Mouse (Mus musculus): ENCODE data around the gene Cox8a. TPM values are rescaled to one million over a fixed set of nuclear protein-coding genes. Genes with fewer than 3 reads are reported as not detected.

The Cox8a gene
- polyA plus RNA-seq, 1 experiment from 2014 or later, result 1,294 TPM

DNA sequence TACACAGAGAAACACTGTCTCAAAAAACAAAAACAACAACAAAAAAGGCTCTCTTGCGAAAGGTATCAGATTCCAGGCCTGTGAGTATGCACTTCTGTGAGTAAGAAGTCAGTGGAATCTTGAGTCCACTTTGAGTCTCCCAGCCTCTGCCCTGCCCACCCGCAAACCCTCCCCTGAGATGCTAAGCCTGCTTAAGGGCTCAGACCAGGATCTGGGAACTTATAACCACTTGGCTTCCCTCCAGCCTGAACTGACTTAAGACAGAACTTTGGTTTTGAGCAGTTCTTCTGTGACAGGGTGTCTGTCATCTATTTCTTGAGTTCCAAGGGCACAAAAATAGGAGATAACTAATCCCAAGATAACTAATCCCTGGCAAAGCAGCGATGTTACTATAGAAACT is 4.4 kb downstream of the Cox8a start:
- Histone ChIP-seq H3K27ac (no peak overlapping the region), H3K4me3 (no peak overlapping the region), H3K4me1 (peaks cover 28% of the 10 kb centered on the region), H3K36me3 (peaks cover 49% of the 10 kb centered on the region), H3K9me3 (no peaks in the 10 kb centered on the region), H3K27me3 (ENCODE audit: insufficient read depth, poor library complexity, severe bottlenecking) (no peaks in the 10 kb centered on the region)
- DNase-seq (ENCODE audit: low spot score), result no peak
- WGBS, result 92% methylated on average over 3 of the region's 3 CpGs

DNA sequence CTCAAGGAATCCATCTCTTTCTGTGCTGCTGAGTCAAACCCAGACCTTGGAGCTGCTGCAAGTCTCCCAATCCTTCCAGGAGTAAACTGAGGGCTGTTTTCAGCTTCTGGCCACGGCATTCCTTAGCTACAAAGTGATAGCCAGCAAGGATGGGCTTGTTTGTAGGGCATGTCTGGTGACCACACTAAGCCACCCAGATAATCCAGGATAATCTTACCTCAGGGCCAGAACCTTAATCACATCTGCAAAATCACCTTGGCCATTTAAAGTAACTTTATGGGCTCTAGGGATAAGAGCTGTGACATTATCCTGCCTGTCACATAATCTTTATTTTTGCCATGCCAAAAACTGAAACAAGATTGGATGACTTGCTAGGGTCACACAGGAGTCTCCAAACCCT is 5.2 kb downstream of the Cox8a start:
- Histone ChIP-seq H3K4me1 (peaks cover 26% of the 10 kb centered on the region), H3K36me3 (peaks cover 49% of the 10 kb centered on the region), H3K27me3 (ENCODE audit: insufficient read depth, poor library complexity, severe bottlenecking) (no peaks in the 10 kb centered on the region), H3K27ac (no peak overlapping the region), H3K4me3 (no peak overlapping the region), H3K9me3 (no peaks in the 10 kb centered on the region)
- WGBS, result 79% methylated on average over 1 of the region's 1 CpGs
- no peak for DNase-seq (ENCODE audit: low spot score)

DNA sequence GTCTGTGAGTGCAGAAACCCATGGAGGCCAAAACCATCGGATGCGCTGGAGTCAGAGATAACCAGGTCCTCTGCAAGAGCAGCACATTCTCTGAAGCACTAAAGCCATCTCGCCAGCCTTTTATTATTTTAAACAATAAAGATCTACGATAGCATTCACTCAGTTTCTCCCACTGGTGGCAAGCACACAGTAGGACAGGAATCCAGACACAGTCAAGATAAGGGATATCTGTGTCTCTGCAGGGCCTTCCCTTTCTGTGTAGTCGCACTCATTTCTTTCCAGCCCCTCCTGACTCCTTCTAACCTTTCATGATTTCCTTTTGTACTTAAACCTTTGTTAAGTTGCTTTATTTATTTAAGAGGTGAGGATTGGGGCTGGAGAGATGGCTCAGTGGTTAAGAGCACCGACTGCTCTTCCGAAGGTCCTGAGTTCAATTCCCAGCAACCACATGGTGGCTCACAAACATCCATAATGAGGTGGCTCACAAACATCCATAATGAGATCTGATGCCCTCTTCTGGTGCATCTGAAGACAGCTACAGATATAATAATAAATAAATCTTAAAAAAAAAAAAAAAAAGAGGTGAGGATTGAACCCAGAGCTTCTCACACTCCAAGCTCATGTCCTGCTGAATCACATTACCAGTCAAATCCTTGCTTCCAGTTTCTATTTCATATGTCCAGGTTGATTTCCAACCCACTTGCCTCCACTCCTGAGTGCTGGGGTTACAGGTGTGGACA is 7.3 kb downstream of the Cox8a start:
- Histone ChIP-seq H3K9me3 (no peaks in the 10 kb centered on the region), H3K4me1 (peaks cover 22% of the 10 kb centered on the region), H3K27ac (no peak overlapping the region), H3K27me3 (ENCODE audit: insufficient read depth, poor library complexity, severe bottlenecking) (no peaks in the 10 kb centered on the region), H3K36me3 (peaks cover 37% of the 10 kb centered on the region), H3K4me3 (no peak overlapping the region)
- 88% methylated on average over 7 of the region's 7 CpGs for WGBS
- no peak for DNase-seq (ENCODE audit: low spot score)

DNA sequence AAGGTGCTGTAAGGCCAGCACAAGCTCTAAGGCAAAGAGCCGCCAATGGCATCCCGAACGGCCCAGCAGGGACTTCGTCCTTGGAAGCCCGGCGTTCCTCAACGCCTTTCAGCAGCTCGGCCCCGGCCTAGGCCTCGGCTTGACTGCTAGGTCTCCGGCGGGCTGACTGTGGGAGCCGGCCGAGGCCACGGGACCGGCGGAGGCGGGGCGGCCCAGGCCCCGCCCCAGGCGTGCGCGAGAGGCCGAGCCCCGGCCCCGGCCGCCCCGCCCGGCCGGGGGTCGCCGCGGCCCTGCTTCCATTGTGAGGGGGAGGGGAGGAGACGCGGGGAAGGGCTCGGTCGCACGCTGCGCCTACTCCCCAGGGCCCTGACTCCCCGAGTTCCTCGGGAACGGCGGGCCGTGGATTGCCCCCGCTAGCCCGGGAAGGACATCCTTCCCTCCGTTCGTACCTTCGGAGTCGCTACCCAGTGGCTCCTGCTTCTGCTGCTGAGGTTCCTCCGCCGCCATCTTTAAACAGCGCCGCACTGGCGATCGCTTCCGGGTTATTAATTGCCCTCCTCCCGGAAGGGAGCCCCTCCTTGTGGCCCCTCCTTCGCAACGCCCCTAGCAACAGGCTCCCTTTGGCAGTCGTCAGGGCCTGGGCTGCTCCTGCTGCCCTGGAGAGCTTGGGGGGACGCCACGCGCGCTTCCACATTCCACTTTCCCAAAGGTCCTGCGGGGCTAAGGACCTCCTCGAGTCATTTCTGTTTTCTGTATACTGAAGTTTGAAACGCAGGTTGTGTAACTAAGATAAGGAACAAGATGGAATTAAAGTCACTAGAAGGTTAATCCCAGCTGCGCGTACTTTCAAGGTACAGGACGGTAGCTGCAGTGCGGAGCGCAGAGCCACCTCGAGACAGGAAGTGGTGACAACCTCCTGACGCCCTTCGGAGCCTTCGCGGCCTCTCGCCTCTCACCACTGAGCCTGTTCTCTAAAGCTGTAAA is 11.4 kb downstream of the Cox8a start, which contains the start of gene Otub1:
Gene Otub1, minus strand, starts transcription at position 564 of the 984 bp plus-strand sequence.
- Histone ChIP-seq H3K36me3 (peaks cover 34% of the 10 kb centered on the region), H3K27me3 (ENCODE audit: insufficient read depth, poor library complexity, severe bottlenecking) (no peaks in the 10 kb centered on the region), H3K27ac (peak within 1 kb of the TSS; percentile 98), H3K4me1 (peaks cover 39% of the 10 kb centered on the region), H3K4me3 (peak within 1 kb of the TSS; percentile 91), H3K9me3 (no peaks in the 10 kb centered on the region)
- DNase-seq (ENCODE audit: low spot score), result peak; percentile 98
- WGBS, result under 1% methylated on average over 75 of the region's 79 CpGs

DNA sequence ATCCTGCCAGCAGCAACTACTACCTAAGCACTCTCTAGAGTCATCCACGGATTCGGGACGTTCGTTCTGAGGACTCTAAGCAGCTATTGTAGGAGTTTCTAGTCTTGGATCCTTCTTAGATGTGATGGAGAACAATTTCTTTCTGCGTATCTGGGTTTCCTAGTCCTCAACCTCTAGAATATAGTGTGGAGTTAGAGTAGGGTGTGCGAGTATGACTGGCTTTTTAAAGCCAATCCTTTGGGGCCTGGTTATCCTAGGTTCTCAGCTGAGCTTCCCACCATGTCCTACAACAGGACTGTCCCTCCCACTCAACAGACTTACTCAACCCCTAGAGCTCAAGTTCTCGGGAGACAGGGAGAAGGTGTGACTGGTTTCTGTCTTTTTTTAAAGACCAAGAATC is 12.1 kb downstream of the Cox8a start:
- Histone ChIP-seq H3K36me3 (peaks cover 41% of the 10 kb centered on the region), H3K4me1 (peaks cover 39% of the 10 kb centered on the region), H3K27ac (peak overlapping the region; percentile 98), H3K9me3 (no peaks in the 10 kb centered on the region), H3K4me3 (peak overlapping the region; percentile 91), H3K27me3 (ENCODE audit: insufficient read depth, poor library complexity, severe bottlenecking) (no peaks in the 10 kb centered on the region)
- 36% methylated on average over 7 of the region's 7 CpGs for WGBS
- no peak for DNase-seq (ENCODE audit: low spot score)

DNA sequence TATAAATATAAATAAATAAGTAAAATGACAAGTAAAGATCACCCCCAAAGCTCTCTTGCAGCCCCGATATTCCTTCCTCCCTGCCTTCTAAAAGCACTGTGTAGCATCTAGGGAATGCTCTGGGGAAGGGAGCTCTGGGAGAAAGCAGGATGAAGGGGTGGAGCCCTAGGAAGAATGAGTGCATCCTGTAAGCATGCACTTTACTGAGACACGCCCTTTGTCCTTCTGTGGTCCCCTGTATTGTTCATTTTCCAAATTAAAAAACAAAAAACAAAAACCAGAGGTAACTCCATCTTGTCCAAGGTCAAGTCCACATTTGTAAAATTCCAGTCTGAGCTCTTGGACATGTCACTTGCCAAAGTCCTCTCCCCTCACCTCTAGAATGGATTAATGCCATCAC is 12.5 kb downstream of the Cox8a start:
- Histone ChIP-seq H3K4me3 (peak overlapping the region; percentile 91), H3K27ac (peak overlapping the region; percentile 98)
- no peak for DNase-seq (ENCODE audit: low spot score)

DNA sequence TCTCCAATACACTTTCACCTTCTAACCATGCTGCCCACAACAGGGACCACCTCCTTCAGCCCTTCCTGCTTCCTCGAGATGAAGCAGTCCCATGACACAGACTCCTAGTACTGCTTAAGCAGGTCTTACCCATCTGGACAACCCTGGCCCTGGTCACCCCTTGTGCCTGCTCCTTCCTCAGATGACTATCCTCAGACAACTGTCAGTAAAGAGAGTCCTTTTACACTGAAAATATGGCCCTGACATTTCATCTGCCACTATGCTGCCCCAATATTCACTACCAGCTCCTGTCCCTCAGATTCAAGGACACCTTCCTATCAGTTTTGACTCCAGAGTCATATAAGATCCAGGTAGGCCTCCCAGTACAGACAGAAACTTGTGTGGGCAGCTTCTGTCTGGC is 17.0 kb downstream of the Cox8a start:
- Histone ChIP-seq H3K9me3 (no peaks in the 10 kb centered on the region), H3K4me1 (peaks cover 60% of the 10 kb centered on the region), H3K4me3 (no peak overlapping the region), H3K27ac (no peak overlapping the region), H3K36me3 (peaks cover 68% of the 10 kb centered on the region), H3K27me3 (ENCODE audit: insufficient read depth, poor library complexity, severe bottlenecking) (0 out of 2 replicates have a peak, but pooled peaks cover 2% of the 10 kb centered on the region)
- DNase-seq (ENCODE audit: low spot score), result no peak
- 42% methylated on average over 1 of the region's 1 CpGs for WGBS

More for the DNA sequence above, 12.5 kb downstream of the Cox8a start:
- Histone ChIP-seq H3K36me3 (peaks cover 44% of the 10 kb centered on the region), H3K27me3 (ENCODE audit: insufficient read depth, poor library complexity, severe bottlenecking) (no peaks in the 10 kb centered on the region), H3K9me3 (no peaks in the 10 kb centered on the region), H3K4me1 (peaks cover 39% of the 10 kb centered on the region)
- WGBS, result 56% methylated on average over 2 of the region's 2 CpGs

DNA sequence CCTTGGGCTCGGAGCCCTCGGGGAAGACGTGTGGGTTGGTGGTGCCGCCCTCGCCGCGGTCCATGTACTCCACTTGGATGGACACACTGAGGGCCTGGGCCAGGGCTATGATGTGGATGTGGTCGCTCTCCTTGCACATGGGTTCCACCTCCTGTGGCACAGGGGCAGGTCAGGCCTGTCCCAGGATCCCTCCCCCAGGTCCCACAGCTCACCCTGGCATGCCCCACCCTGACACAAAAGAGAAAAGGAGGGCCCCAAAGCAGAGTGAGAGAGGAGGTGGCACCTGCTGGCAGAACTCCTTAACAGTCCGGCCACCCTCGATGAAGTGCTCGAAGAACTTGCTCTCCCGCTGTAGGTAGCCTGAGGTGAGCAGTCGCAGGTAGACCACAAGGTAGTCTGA is 18.3 kb downstream of the Cox8a start:
- H3K9me3 ChIP-seq, result no peaks in the 10 kb centered on the region
- H3K27ac ChIP-seq, result no peak overlapping the region
- peaks cover 47% of the 10 kb centered on the region for H3K4me1 ChIP-seq
- peaks cover 9% of the 10 kb centered on the region; the same call in 1 of the 2 replicates for H3K27me3 ChIP-seq (ENCODE audit: insufficient read depth, poor library complexity, severe bottlenecking)
- no peak for DNase-seq (ENCODE audit: low spot score)
- WGBS, result 92% methylated on average over 13 of the region's 13 CpGs
- H3K4me3 ChIP-seq, result no peak overlapping the region
- peaks cover 65% of the 10 kb centered on the region for H3K36me3 ChIP-seq

DNA sequence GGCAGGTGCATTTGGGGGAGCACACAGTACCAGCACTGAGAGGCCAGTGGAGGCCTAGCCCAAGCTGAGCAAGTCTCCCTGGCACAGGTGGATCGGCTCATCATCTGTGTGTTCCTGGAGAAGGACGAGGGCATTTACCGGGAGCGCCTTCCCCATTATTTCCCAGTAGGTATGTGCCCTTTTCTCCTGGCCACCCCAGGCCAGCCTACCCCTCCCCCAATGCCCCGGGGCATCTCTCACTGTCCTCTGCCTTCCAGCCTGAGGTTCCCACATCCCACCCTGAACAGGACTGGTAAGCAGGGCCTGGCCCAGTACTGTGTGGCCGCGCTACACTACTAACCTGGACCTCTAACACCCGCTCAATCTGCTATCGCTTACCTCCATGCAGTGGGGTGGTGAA is 20.0 kb downstream of the Cox8a start:
- no peak for DNase-seq (ENCODE audit: low spot score)
- WGBS, result 86% methylated on average over 9 of the region's 9 CpGs
- Histone ChIP-seq H3K4me1 (peaks cover 34% of the 10 kb centered on the region), H3K9me3 (no peaks in the 10 kb centered on the region), H3K4me3 (no peak overlapping the region), H3K27ac (no peak overlapping the region), H3K36me3 (peaks cover 49% of the 10 kb centered on the region), H3K27me3 (ENCODE audit: insufficient read depth, poor library complexity, severe bottlenecking) (peaks cover 26% of the 10 kb centered on the region)

DNA sequence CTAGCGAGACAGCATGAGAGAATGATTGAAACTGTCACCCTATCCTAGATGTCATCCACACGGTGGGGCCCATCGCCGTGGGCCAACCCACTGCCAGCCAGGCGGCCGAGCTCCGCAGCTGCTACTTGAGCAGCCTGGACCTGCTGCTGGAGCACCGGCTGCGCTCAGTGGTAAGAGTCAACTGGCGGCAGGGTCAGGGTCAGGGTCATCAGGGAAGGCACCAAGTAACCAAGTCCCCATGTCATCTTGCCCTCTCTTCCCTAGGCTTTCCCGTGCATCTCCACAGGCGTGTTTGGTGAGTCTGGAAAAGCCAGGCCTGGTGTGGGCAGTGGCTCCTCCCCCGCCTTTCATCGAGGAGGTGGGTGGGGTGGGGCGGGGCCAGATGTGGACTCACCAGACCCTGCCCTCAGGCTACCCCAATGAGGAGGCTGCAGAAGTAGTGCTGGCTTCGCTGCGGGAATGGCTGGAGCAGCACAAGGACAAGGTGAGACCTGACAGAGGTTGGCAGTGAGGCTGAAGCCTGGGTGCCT is 20.6 kb downstream of the Cox8a start:
- DNase-seq (ENCODE audit: low spot score), result peak; percentile 87
- WGBS, result 9% methylated on average over 17 of the region's 17 CpGs
- Histone ChIP-seq H3K27me3 (ENCODE audit: insufficient read depth, poor library complexity, severe bottlenecking) (peaks cover 32% of the 10 kb centered on the region), H3K4me1 (peaks cover 31% of the 10 kb centered on the region), H3K4me3 (peak overlapping the region; percentile 29), H3K36me3 (peaks cover 45% of the 10 kb centered on the region), H3K27ac (peak overlapping the region; percentile 37; the same call in 1 of the 2 replicates), H3K9me3 (no peaks in the 10 kb centered on the region)

DNA sequence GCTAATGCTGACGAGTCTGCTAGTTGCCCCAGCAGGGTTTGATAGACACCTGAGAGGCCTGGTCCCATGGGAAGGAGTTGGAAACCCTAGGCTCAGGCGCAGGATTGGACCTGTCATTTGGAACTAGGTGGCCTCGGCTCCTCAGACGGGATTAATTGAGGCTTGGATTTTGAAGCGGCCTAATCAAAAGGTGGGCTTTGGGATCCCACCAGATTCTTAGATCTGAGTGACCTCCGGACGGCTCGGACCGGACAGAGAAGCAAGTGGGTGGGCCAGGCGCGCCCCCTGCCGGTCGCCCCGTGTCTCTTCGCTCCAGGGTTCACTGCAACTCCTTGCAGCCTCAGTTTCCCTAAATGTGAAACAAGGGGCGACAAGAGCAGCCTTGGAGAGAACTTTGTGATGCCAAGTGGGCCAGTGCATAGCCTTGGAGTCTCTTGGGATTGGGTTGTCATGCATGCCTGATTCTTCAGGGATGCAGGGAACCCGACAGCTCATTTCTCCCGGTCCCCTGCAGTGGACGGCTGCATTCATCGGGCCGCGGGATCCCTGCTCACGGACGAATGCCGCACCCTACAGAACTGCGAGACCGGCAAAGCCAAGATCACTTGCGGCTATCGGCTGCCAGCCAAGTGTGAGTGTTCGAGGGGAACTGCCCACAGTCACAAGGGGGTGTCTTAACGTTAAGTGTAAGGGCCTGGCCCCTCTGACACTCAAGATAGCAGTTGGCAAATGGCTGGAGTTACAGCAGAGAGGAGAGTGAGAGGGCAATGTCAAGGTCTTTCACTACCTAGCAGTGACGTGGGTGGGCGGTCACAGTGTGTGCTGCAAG is 21.3 kb downstream of the Cox8a start:
- Histone ChIP-seq H3K27me3 (ENCODE audit: insufficient read depth, poor library complexity, severe bottlenecking) (peaks cover 39% of the 10 kb centered on the region), H3K36me3 (peaks cover 38% of the 10 kb centered on the region), H3K27ac (no peak overlapping the region), H3K4me1 (peaks cover 36% of the 10 kb centered on the region), H3K4me3 (peak overlapping the region; percentile 29; the same call in 1 of the 2 replicates), H3K9me3 (no peaks in the 10 kb centered on the region)
- peak; percentile 86 for DNase-seq (ENCODE audit: low spot score)
- 14% methylated on average over 33 of the region's 33 CpGs for WGBS

DNA sequence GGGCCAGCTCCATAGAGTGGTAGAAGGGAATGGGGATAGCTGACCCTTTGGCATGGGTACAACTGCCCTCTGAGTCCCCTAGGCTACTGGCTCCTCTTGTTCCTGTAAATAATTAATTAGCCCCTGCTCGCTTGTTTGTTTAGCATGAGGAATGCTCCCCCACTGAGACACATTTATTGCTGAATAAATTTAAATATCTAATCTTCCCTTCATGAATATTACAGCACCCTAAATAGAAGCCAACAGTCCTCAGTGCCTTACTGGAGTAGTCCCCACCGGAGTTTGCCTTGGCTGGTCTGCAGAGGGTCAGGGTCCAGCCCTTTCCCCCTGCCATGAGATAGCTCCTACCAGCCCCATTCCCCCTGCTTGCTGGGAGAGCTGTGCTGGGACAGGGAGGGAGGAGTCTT is 24.9 kb downstream of the Cox8a start:
- WGBS, result 59% methylated on average over 2 of the region's 2 CpGs
- Histone ChIP-seq H3K9me3 (no peaks in the 10 kb centered on the region), H3K36me3 (peaks cover 3% of the 10 kb centered on the region), H3K27ac (no peak overlapping the region), H3K4me3 (no peak overlapping the region), H3K4me1 (peaks cover 37% of the 10 kb centered on the region), H3K27me3 (ENCODE audit: insufficient read depth, poor library complexity, severe bottlenecking) (peaks cover 70% of the 10 kb centered on the region)
- DNase-seq (ENCODE audit: low spot score), result no peak
